Mouse (Mus musculus): ENCODE data around the gene BC048562.

DNA sequence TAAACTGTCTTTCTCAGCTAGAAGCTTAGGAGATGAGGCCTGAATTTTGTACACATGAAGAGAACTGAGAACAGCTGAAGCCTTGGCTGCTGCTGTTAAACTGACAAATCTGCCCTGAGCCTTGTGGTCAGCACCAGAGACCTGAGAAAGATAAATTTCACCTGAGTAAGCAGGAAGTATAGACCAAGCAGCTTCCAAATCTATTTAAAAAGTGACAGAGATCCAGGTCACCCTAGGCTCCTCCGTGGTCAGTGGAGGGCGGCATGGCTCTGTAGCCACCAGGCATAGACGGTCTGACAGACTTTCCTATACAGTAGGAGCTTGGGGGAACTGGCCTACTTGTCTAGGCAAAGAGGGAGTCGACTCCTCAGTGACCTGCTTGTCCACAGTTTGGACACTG lies 49.5 kb upstream of the BC048562 start:
- no peak for TF ChIP-seq POLR2A (IDR thresholded peaks at IDR 0.05; ENCODE audit: borderline replicate concordance, extremely low read depth, insufficient read depth, insufficient read length, poor library complexity, severe bottlenecking)
- no peak for TF ChIP-seq CTCF (IDR thresholded peaks at IDR 0.05; ENCODE audit: borderline replicate concordance, extremely low read depth, insufficient read depth, insufficient read length)
